Mouse (Mus musculus): ENCODE measurements around the gene Rybp.

Rybp gene

DNA sequence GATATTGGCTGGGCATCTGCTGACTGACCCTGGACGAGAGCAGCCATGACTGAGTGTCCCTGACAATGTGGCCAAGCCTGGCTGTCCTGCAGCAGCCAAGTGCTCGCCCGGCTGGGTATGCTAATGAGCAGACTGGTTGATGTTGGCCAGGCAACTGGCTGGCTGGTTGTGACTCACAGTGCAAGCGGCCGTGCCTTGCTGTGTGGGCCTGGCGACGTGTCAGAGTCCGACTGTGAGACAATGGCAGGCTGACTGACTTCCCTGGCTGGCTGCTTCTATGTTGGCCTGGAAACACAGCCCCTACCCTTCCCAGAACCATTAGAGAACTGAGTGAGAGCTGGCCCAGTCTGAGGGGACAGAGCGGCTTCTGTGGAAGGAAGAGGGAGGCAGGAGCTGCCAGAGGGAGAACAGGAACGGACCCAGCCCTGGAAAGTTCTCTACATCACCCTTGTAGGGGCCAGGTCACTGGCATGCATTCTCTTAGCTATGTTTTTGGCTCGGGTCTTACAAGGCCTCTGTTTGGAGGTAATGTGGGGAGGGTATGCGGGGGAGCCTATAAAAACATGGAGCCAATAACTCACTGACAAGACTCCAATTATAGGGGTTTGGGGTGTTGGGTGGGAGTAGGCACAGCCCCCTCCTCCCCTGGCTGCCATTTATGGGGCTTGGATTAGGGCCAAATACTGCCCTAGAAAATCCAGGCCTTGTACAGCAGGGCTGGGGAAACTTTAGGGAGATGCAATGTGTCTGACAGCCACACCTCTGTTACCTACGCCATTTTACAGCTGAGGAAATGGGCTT is 68.5 kb downstream of the Rybp start:
- peak; percentile 97 for DNase-seq

DNA sequence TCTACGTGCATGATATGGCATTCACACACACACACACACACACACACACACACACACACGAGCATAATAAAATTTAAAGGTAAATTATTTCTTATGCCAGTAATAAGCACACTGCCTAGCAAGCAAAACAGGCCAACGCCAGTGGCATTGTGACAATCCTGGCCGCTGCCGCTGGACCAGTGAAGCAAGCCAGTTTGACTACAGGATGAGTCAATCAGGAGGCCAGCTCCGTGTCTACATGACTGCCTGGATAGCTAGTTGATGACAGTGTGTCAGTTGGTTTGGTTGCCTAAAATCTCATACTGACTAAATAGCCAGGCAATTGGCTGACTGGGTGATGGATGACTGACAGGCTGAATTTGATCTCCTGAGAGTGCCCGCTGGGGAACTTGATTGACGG is 69.8 kb downstream of the Rybp start:
- no peak for DNase-seq

DNA sequence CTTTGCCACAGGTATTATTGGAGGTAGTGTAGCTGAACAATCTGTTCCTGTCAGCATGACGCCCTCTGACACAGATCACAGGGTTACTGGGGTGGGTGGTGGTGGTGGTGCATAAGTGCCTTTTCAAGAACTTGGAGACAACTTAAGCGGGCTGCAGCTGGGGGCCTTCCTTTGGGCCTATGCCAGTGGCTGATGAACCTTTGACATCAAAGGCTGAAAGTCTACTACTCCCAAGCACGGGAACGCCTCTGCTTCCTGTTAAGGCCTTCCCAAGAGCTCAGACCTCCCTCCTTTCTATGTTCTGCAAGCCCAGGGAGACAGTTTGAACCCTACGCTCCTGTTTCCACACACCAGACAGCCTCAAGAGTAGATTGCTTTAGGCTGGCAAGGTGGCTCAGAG is 70.3 kb downstream of the Rybp start:
- DNase-seq: no peak

DNA sequence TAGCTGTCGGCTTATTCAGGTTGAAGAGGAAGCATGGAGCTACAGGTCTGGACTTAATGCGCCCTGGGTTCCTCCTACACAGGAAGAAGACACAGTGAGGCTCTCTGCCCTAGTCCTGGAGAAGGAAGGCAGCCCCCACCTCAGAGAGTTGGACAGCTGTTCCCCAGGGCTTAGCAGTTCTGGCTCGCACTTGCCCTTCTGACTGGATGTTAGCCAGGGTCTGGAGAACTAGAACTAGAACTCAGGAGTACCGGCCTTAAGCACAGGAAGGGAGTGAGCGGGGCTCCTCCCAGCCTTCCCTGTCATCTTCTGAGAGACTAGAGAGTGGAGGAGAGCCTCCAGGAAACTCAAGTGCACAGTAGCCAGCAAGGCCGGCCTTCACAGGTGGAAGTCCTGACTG is 71.5 kb downstream of the Rybp start:
- no peak for DNase-seq

DNA sequence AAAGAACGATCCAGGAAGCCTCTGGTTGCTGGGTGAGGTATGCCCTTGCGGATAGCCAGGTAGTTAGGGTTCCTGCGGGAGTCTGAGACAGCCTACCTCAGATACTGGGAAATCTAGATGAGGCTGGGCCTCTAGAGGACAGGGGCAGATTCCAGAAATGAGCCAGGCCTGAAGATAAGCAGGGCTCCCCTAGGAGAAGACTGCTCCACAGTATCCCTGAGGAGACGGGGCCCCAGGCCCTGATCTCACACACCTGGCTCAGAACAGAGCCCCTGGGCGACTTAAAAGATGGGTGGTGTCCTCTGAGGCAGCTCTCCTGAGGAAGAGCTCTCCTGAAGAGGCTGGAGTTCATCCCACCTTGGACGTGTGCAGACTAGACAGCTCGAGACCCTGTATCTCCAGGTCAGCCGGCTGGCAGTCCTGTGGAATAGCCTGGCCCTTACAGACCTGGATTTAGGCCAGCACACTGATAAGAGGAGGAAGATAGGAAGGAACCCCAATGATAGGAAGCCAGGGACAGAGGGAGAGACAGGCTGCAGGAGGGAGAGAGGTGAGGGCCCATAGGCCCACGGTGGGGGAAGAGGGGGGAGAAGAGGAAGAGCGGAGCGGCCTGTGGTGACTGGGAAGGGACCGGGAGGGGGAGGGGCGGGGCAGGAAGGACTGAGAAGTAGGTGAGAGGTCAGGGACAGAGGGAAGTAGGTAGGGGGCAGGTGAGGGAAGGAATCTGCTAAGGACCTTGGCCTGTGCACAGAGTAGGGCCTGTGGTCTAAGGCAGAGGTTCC is 73.0 kb downstream of the Rybp start:
- no peak for DNase-seq

DNA sequence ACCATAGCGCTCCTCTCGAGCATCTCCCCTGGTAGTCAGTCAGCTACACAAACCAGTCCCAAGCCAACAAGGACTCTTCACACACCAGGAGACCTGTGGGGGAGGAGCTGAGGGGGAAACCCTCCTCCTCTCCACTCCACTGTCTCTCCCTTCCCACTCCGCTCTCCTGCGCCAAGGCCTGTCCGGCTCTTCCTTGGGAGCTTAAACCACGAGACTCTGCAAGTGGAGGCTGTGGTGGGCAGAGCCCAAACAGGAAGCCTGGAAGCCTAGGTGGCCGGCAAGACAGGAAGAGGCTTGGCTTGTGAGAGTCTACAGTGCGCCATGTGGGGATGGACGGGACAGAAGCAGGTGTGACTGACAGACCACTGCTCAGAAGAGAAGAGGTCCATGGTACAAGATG is 73.7 kb downstream of the Rybp start:
- DNase-seq: no peak

DNA sequence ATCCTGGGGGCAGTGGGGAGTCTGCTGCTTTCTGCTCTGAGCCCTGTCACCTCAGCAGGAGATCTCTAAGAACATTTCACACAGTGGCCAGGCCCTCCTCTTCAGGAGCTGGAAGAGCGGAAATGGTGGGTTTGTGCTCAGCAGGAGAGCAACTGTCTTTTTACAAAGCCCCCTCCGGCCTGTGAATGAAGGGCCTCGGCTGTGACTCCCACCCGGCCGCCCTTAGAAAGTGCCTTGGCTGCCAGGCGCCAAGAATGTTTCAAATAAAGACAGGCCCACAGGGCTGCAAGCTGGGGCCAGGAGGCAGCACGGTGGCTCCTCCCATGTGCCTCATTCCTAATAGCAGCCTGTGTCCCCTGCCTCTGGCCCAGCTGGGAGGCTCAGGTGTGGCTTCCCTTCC is 74.5 kb downstream of the Rybp start:
- DNase-seq: no peak

DNA sequence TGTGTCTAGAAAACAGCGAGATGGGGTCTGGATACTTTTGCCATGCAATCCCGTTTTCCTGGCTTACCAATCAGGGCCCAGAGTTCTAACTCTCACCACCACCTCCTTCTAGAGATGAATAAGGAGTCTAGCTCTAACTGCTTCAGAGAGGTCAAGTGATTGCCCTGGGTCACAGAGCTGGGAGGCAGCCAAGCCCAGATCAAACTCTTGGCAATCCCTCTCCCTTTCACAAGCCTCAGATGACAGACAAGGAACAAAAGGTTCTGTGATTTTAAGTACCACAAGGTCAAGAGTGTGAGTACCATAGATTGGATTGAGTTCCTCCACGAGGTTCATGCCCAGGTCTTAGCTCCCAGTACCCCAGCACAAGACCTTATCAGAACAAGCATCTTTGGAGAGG is 75.6 kb downstream of the Rybp start:
- no peak for DNase-seq

DNA sequence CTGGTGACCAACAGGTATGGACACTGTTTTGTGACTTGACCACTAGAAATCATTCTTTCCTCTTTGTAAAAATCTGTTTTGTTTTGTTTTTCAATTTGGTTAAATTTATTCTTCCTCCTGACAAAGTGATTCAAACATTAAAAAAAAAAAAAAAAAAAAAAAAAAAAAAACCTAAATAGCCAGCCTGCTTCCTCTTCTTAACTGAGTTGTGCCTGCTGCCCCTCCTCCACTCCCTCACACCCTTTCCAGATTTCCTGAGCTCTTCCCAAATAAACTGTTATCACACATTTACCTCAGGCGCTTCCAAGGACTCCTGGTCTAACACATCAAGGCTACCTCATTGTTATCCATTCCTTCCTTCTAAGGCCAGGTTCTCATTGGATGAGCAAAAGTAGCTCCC is 76.8 kb downstream of the Rybp start:
- no peak for DNase-seq

DNA sequence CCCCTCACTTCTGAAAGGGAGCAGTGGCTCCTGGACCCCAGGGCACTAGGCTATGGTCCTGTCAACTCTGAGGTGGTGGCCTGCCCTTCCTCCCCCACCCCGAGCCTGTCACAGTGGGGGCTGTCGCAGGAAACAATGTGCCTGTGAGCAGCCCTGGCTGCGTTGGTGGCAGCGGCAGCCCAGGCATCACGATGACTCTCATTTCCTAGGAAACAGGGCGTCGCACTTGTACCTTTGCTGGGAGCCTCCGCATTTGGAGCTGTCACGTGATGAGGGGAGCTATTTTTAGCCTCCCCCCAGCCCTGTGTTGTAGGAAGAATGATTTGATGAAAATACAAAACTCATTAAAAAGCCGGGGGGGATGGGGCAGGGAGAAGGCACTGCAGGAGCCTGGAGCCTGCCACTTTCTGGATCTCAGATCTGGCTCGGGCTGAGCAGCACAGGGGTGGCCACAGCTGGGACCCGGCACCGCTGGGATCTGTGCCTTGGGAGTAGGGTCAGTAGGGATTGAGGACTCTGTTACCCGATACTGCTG is 80.5 kb downstream of the Rybp start:
- DNase-seq: peak in 1 of 2 experiments; percentile 58

DNA sequence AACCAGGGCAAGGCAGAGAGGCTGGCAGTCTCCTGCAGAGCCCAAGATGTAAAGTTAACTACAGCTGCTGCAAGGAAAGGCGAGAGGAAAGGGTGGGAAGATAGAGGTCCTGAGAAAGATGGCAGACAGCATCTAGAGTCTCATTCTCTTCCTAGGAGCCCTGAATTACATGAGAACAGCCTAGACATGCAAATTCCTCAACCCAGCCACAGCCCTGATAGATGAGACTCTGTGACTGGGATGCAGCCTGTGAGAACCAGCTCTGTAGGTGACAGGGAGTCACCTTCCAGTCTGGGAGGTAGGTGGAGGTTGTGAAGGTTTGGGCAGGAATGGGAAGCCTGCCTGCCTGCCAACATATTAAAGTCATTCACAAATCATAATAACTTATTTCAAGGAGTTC is 81.0 kb downstream of the Rybp start:
- DNase-seq: no peak

DNA sequence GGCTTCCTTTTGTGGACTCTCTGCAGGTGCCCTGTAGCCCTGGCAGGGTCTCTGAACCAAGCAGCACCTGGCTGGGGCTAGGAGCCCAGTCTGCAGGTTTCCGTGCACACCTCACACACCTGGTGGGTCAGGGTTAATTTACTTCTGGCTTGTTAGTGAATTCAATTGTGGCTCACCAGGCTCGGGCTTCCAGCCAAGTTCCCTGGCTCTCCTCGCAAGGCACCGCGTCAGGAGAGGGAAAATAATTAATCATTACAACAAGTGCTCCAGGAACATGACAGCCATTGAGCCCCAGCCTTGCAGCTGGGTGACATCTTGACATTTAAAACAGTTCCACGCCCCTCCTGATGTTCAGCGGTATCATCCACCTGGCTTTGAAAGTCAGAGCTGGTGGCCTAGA is 82.8 kb downstream of the Rybp start:
- DNase-seq: peak; percentile 59 to 62

DNA sequence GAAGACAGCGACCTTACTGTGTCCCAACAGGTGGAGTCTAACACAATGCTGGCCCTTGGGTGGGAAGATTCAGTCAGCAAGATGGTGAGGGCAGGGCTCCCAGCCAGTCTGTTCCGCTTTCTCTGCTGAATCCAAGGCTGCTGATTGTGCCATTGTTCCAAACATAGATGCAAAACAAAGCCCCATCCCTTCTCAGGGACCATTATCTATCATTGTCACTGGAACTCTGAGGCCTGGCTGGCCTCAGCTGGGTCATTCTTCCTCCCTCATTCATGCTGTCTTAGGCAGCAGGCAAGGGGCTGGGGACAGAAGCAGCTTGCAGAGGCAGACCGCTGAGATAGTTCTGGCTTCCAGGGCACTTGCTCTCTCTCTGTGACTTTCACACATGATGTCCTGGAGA is 83.8 kb downstream of the Rybp start:
- DNase-seq: no peak

DNA sequence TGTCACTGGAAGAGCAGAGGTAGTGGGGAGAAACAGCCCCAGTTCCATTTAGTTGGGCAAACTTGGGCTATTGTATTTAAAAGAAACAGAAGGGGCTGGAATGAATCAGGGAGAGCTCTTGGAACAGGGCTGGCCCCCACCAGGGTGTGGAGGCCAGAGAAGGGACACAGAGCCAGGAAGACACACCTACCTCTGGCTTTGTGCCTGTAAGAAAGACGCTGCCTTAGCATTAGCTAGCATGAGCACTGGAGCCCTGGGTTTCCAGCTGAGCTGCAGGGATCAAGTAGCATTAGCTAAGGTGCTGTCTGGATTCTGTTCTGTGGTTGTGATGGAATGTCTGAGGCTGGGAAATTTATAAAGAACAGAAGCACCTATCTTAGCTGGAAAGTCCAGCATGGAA is 85.2 kb downstream of the Rybp start:
- DNase-seq: no peak

DNA sequence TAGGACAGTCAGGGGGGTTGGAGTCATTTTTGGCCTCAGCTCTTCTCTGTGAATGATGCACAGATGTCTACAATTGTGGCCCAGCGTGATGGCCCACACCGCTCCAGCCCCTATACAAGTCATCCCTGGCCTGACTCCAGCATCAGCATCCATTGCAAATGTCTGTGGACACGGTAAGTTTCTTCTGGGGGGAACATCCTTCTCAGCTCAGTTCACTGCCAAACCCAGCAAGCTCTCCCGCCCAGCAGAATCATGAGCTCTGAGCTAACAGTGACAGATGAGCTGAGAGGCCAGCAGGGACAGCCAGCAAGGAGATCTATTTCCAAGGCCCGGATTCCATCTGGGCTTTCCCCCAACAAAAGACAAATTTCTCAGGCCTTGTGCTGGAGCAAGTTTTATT is 90.2 kb downstream of the Rybp start:
- DNase-seq: peak; percentile 68 to 69

DNA sequence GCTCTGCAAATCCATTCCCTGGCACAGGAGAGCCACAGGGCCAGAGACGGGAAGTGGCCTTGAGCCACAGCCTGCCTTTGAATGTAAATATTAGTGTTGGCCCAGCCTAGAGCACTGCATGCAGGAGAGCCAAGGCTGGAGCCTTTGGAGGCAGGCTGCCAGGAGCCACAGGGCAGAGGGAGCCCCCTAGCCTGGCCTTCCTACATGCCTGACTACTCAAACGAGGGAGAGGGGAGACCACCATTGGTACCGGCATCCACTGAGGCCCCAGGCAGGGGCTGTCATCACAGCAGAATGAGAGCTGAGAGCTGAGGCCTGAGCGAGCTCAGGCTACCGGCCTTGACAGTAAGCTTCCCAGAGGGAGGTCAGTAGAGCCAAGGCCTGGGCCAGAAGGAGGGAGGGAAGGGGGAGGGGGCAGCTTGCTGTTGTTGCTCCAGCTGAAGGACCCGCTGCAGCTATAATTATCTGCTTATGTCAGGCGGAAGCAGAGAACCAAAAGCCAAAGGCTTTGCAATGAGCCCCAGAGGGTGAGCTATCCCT is 91.3 kb downstream of the Rybp start:
- DNase-seq: peak; percentile 32 to 52

DNA sequence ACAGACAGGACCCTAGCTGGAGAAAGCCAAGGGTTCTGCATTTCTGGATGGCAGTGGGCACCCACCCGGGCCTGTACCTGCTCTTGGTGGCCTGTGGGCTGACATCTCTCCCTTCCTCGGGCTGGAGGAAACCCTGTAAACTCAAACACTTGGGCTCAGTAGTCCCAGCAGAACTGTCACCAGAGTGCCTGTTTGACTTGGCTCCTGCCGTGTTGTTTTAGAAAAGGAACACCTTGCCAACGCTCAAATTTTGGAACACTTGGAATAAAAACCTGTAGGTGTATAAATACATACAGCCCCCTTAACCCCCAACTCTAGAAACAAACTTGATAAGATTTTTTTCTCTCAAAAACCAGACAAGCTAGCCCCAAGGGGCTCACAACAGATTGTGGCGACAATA is 92.2 kb downstream of the Rybp start:
- no peak for DNase-seq

DNA sequence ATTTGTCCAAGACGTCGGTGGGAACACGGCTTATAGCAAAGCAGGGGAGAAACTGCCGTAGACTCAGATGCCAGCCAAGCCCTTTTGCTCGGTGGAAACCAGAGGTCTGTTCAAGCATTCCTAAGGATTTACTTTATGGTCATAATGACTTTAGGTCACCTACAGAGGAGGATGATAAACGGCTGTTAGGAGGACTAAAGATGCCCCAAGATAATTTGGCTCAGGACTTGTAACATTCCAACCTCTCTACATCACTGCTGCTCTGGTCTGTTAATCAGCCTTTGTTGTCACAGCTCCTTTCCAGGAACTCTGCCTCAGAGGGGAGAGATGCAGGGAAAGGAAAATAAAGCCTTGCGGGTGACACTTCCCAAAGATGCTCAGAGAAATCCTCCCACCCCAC is 93.5 kb downstream of the Rybp start:
- no peak for DNase-seq

DNA sequence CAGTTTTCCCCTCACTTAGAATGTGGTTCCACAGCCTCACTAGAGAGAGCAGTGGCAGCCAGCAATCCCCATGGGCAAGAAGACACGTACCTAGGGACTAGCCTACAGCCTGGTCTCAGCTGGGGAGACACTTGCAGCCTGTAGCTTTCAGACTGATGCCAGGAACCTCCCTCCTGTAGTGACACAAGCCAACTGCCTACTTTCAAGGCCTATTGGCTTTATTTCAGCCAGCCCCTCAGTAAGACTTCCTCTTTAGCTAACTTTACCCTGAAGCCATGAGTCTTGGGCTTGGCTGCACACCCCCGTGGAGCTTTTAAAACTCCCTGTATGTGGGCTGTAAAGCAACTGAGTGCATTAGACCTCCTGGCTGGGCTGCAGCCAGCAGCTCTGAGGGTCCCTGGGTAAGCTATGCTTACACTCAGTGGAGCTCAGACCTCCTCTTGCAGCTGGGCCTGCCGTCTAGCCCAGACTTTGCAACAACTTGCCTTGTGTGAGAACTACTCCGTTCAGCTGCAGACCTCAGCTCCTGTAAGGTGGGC is 94.5 kb downstream of the Rybp start:
- DNase-seq: no peak

DNA sequence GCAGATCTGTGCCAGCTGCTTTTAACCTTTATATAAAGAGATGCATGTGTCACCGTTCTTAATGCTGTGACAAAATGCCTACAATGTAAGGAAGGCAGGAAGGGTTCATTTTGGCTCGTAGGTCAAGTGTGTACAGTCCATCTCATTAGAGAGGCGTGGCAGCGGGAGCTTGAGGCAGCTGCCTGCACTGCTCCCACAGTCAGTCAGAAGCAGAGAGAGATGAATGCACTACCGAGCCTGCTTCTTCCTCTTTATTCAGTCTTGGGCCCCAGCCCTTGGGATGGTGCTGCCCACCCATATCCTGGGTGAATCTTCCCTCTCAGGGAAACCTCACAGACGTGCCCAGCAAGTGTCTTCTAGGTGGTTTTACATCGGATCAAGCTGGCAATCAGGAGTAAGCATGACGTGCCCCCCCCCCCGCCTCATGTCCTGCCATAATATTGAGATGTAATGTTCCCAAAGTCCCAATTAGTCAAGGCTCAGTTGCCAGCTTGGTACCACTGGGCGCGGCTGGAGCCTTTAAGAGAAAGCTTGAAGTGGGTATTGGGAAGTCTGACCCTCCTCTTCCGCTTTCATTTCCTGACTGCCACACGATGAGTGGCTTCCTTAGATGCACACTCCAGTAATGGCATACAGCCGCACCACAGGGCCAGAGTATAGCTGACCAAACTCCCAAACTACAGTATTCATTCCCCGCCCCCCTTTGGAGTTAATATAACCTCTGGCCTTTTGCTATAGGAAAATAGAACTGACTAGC is 96.3 kb downstream of the Rybp start:
- DNase-seq: no peak

DNA sequence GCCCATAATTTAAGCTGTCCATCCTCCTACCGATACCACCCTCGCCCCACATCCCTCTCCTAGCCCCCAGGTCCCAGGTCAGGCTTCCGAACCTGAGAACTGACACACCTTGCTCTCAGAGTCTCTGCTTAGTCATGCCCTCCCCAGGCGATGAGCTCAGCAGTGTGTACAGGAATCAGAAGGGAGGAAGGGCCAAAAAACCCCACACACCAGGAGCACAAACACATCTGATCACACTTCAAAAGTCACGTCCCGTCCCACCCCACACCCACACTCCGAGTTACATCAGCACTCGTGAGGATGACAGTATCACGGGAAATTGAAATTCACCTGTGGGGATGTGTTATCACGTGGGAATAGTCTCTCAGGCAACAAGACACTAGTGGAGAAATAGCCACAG is 97.0 kb downstream of the Rybp start:
- DNase-seq: no peak

DNA sequence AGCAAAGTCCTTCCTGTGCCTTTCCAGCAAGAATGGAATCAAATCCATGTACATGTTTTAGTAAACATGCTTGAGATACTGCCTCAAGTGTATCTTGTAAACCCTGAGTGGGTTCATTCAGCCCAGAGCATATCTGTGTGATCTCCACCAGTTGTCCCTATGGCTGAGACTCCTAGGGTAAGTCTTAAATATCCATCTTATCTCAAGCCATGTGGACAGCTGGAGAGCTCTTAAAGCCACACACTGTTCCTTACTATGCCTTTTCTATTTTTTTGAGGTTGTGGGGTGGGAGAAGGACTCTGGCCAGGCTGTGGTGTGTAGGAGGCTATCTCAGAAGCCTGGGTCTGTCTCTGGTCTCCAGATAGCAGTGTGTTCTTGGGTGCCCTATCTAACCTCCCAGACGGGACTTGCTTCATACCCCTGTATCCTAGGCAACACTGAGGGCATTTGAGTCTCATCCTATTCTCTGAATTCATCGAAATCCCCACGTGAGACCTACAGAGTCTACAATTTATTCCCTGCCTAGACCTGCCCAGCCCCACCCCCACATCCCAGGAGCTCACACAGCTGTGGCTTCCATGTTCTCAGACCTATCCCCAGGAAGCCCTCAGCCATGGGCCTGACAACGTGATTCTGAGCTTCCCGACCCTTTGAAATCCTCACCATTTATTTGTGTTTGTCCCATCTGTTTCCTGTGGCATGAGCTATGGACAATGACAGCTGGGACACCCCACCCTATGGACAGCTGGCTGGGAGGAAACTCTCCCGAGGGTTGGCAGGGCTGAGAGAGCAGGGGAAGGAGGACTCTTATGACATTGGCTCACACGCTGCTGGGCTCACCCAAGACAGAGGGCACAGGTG is 98.2 kb downstream of the Rybp start:
- no peak for DNase-seq

Data from cerebellum, postnatal 14 days (tissue).